Mouse (Mus musculus) embryonic facial prominence, embryonic 12.5 days (tissue): ENCODE measurements at regions not wholly inside any gene's neighbourhood (a gene's known extent, or its start where the extent isn't known, plus 50 kb on each side); places are given as distances from the start of the nearest gene placed in this dataset.

ENCODE experiments used
- ATAC-seq: fragments of 200-750 bp; cut with Nextera tagmentation; 2 replicates; pipeline ENCODE4 v1.8.0; 2017; ENCODE audit not compliant: insufficient number of reproducible peaks, insufficient read depth, low FRiP score, low TSS enrichment
- H3K27ac ChIP-seq: fragments of 300-500 bp; sonication (generic); 2 replicates; pipeline ENCODE4 v1.5.1; 2016; ENCODE audit warnings: mild to moderate bottlenecking
- H3K27me3 ChIP-seq: fragments of 300-500 bp; sonication (generic); 2 replicates; pipeline ENCODE4 v1.6.1; 2016; ENCODE audit warnings: mild to moderate bottlenecking, moderate library complexity
- H3K36me3 ChIP-seq: fragments of 300-500 bp; sonication (generic); 2 replicates; pipeline ENCODE4 v1.6.1; 2016; ENCODE audit warnings: mild to moderate bottlenecking
- H3K4me1 ChIP-seq: fragments of 300-500 bp; sonication (generic); 2 replicates; pipeline ENCODE4 v1.6.1; 2016
- H3K4me2 ChIP-seq: fragments of 300-500 bp; sonication (generic); replicated peaks from 2 replicates; pipeline ENCODE4 v1.6.1; 2016; ENCODE audit warnings: mild to moderate bottlenecking, moderate library complexity
- H3K4me3 ChIP-seq: fragments of 300-500 bp; sonication (generic); 2 replicates; pipeline ENCODE4 v1.5.1; 2016; ENCODE audit warnings: mild to moderate bottlenecking
- H3K9ac ChIP-seq: fragments of 300-500 bp; sonication (generic); 2 replicates; pipeline ENCODE4 v1.6.1; 2016; ENCODE audit warnings: mild to moderate bottlenecking, moderate library complexity
- H3K9me3 ChIP-seq: fragments of 300-500 bp; sonication (generic); 2 replicates; pipeline ENCODE4 v1.6.1; 2016; ENCODE audit warnings: mild to moderate bottlenecking, moderate library complexity
- WGBS: fragments of 180-500 bp; shearing (Covaris S2); methylation state at CpG from one replicate; pipeline ENCODE4 v1.1.7; 2016; 5-methylcytosine and 5-hydroxymethylcytosine counted together

DNA sequence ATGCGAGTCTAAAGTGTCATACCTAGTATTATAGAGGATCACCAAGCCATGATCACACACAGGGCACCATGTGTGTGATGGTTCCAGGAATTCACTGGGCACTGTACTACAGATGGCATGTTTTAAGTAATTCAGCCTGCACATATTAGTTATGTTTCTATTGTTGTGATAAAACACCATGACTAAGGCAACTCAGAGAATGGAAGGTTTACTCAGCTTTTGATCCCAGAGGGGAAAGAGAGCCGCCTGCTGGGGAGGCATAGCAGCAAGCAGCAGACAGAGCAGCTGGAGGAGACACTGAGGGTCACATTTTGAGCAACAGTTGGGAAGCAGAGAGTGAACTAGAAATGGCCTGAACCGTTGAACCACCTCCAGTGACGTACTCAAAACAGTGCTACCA, 88.2 kb upstream of the Ctbp2 start:
- no peak overlapping the region for H3K27ac ChIP-seq
- no peak overlapping the region for H3K4me3 ChIP-seq
- no peak for ATAC-seq
- no peak overlapping the region for H3K9ac ChIP-seq
- no peaks in the 10 kb centered on the region for H3K27me3 ChIP-seq
- H3K4me2 ChIP-seq, result no peak overlapping the region
- H3K36me3 ChIP-seq, result no peaks in the 10 kb centered on the region
- H3K9me3 ChIP-seq, result no peaks in the 10 kb centered on the region
- 71% methylated on average over 4 of the region's 4 CpGs for WGBS
- no peaks in the 10 kb centered on the region for H3K4me1 ChIP-seq

DNA sequence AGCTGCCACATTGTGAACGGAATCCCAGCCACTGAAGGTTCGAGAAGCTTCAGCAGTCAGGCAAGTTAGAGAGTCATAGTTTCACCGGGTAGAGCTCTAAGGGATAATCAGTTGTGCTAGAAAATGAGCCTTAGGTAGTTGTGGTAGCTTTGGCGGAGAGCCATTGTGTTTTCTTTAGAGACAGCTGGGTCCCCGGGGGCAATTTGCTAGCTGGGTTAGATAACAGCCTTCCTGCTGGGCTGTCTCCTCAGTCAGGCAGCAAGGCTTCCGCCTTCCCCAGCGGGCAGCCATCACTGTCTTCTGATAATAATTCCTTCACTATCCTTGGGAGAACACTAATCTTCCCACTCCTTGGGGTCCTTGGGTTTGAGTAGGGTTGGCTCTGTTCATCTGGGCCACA, 81.5 kb upstream of the Ctbp2 start:
- no peak overlapping the region for H3K9ac ChIP-seq
- WGBS, result 8% methylated on average over 7 of the region's 7 CpGs
- no peaks in the 10 kb centered on the region for H3K9me3 ChIP-seq
- ATAC-seq, result no peak
- H3K27ac ChIP-seq, result no peak overlapping the region
- no peak overlapping the region for H3K4me2 ChIP-seq
- H3K4me3 ChIP-seq, result no peak overlapping the region
- no peaks in the 10 kb centered on the region for H3K4me1 ChIP-seq
- no peaks in the 10 kb centered on the region for H3K36me3 ChIP-seq
- no peaks in the 10 kb centered on the region for H3K27me3 ChIP-seq

DNA sequence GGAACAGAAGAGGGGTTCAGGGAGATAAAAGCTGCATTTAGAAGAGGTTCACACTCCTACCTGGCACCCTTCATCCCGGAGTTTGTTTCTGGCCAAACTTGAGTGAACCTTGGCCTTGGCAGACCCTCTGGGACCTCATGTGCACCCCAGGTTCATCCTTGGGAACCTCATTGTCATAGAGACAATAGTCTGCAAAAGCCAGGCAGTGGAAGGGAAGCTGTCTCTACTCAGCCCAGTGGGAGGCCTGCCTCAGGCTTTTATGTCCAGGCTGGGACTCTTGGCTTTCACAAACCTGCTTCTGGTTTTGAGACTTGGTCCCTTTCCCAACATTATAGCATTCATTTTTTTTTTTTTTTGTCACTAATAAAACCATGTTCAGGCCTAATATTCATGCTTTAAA, 80.3 kb upstream of the Ctbp2 start:
- H3K4me3 ChIP-seq, result no peak overlapping the region
- no peak overlapping the region for H3K9ac ChIP-seq
- H3K4me2 ChIP-seq, result no peak overlapping the region
- WGBS, result 46% methylated on average over 1 of the region's 1 CpGs
- no peaks in the 10 kb centered on the region for H3K4me1 ChIP-seq
- no peak overlapping the region for H3K27ac ChIP-seq
- no peak for ATAC-seq
- no peaks in the 10 kb centered on the region for H3K9me3 ChIP-seq
- H3K36me3 ChIP-seq, result no peaks in the 10 kb centered on the region
- no peaks in the 10 kb centered on the region for H3K27me3 ChIP-seq

DNA sequence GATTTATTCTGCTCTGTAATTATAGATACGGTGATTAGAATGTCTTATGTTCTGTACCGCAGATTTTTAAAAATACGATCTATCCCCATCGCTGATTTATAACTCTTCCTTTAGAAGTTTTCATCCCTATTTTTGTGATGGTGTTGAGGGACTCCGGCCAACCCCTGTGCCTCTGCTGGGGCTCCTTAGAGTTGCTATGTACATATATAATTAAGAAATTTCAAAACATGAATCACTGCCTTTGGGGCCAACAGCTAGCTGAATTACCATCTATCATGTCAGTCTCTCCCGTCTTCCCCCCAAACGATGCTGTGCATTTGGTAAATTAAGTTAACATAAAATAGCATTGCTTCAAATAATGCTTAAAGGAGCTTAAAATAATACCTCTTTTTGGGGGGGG, 79.8 kb upstream of the Ctbp2 start:
- Histone ChIP-seq H3K27me3 (no peaks in the 10 kb centered on the region), H3K27ac (no peak overlapping the region)
- 83% methylated on average over 7 of the region's 7 CpGs for WGBS

DNA sequence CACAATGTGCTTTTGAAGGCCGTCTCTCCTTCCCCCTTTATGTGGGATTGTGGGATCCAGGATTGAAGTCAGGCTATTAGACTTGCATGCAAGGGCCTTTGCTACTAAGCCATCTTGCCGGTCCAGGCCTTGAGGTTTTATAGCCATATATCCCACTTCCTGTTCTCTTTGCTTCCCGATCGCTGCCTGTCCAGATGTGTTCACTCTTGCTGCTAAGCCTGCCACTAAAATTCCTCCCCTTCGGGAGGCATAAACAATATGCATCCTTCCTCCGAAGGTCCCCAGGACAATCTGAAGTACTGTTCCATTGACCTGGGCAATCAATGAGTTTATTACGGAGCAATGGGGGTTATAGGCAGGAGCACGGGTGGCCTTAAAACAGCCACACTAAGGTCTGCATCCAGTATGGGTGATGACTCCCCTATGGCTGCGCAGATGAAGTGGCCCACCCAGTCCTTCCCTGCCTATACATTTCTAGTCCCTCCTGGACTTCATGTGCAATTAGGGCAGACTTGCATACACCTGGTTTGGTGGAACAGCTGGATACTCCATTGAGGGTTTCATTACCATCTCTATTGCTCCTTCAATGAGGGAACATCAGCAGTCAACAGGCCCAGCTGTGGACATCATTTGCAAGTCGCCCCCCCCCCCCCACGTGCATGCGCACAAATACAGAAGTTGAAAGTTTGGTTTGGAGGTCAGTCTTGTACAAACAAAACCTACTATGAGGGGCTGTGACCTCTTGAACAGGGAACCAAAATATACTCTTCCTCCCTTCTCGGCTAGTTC, 78.1 kb upstream of the Ctbp2 start:
- no peak overlapping the region for H3K4me2 ChIP-seq
- WGBS, result 69% methylated on average over 13 of the region's 13 CpGs
- no peaks in the 10 kb centered on the region for H3K4me1 ChIP-seq
- no peak overlapping the region for H3K27ac ChIP-seq
- ATAC-seq, result no peak
- no peak overlapping the region for H3K4me3 ChIP-seq
- no peaks in the 10 kb centered on the region for H3K27me3 ChIP-seq
- H3K9me3 ChIP-seq, result no peaks in the 10 kb centered on the region
- H3K9ac ChIP-seq, result no peak overlapping the region
- no peaks in the 10 kb centered on the region for H3K36me3 ChIP-seq

More for the DNA sequence above, 79.8 kb upstream of the Ctbp2 start:
- H3K4me3 ChIP-seq, result no peak overlapping the region
- H3K4me2 ChIP-seq, result no peak overlapping the region
- no peaks in the 10 kb centered on the region for H3K4me1 ChIP-seq
- no peaks in the 10 kb centered on the region for H3K36me3 ChIP-seq
- no peak for ATAC-seq
- no peaks in the 10 kb centered on the region for H3K9me3 ChIP-seq
- H3K9ac ChIP-seq, result no peak overlapping the region

DNA sequence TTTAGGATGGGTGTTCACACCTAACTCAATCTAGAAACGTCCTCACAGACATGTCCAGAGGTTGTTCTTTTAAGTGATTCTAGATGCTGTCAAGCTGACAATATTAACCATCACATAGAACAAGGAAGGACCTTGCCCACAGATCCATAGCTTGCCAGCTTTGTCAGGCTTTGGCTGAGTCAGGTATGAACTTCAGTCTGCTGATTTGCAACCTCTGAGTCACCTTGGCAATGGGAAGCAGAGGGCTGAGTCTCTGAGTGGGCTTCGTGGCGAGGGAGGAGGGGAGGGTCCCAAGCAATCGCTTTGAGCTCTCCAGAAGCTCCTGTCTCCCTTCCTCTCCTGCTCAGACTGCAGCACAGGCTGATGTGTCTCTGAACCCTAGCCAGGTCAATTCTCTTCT, 74.9 kb upstream of the Ctbp2 start:
- H3K4me1 ChIP-seq, result no peaks in the 10 kb centered on the region
- no peaks in the 10 kb centered on the region for H3K27me3 ChIP-seq
- H3K36me3 ChIP-seq, result no peaks in the 10 kb centered on the region
- no peak overlapping the region for H3K9ac ChIP-seq
- no peak overlapping the region for H3K4me2 ChIP-seq
- no peaks in the 10 kb centered on the region for H3K9me3 ChIP-seq
- no peak overlapping the region for H3K4me3 ChIP-seq
- no peak overlapping the region for H3K27ac ChIP-seq
- 77% methylated on average over 4 of the region's 4 CpGs for WGBS
- no peak for ATAC-seq

DNA sequence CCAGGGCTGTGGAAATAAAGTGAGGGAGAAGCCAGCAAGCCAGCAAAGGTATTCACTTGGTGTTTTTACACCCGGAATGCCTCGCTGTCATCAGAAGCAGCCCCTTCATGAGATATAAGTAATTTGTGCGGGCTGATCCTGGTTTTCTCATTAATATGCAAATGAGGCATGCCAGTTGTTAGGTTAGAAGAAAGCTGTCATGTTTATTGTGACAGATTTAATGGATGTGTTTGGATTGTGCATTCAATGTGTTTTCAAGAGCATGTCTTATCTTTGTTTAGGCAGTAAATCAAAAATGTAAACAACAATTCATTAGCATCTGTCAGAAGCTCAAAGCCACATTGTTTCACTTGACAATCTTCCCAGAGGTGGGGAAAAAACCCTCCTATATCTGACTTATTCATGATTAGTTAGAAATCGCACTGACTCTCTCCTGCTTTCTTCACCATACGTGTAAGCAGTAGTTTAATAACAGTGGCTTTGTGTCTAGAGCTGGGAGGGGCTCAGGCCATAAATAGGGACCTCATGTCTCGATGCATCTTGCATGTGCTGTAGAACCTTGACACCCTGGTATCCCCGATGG, 65.8 kb upstream of the Ctbp2 start:
- Histone ChIP-seq H3K4me1 (peaks cover 3% of the 10 kb centered on the region; the same call in 1 of the 2 replicates), H3K27ac (no peak overlapping the region), H3K4me3 (no peak overlapping the region), H3K36me3 (no peaks in the 10 kb centered on the region), H3K27me3 (no peaks in the 10 kb centered on the region), H3K4me2 (no peak overlapping the region), H3K9ac (no peak overlapping the region), H3K9me3 (no peaks in the 10 kb centered on the region)
- ATAC-seq, result no peak
- WGBS, result 75% methylated on average over 7 of the region's 7 CpGs

DNA sequence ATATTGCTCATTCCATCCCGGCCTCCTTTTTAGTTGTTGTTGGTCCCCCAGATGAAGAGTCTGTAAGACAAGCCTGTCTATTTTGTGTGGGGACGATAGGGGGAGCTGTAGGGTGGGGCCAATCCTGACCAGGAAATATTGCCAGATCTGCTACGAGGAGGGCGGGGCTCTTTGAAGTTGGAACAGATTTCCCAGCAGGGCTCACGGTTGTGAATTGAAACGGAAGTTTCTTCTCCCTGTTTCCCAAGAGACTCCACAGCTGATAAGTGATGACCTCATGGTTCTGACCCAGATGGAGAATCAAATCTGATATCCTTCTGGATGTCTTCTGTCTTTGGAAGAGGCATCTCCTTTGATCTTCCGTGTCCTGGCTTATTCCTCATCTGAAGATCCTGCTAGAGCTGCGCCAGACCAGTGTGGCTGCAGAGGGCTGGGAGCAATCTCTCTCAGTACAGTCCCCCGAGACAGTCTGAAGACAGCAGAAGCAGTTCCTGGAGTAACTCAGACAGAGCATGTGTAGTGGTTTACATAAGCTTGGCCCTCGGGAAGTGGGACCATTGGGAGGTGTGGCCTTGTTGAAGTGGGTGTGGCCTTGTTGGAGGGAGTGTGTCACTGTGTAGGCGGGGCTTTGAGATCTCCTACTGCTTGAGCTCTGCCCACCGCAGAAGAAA, 61.9 kb upstream of the Ctbp2 start:
- Histone ChIP-seq H3K4me1 (peaks cover 3% of the 10 kb centered on the region; the same call in 1 of the 2 replicates), H3K4me2 (peak overlapping the region; percentile 34), H3K4me3 (no peak overlapping the region), H3K27me3 (no peaks in the 10 kb centered on the region), H3K27ac (peak overlapping the region; percentile 31; the same call in 1 of the 2 replicates), H3K9me3 (no peaks in the 10 kb centered on the region), H3K9ac (no peak overlapping the region), H3K36me3 (no peaks in the 10 kb centered on the region)
- 10% methylated on average over 12 of the region's 12 CpGs for WGBS
- peak; percentile 85 for ATAC-seq

DNA sequence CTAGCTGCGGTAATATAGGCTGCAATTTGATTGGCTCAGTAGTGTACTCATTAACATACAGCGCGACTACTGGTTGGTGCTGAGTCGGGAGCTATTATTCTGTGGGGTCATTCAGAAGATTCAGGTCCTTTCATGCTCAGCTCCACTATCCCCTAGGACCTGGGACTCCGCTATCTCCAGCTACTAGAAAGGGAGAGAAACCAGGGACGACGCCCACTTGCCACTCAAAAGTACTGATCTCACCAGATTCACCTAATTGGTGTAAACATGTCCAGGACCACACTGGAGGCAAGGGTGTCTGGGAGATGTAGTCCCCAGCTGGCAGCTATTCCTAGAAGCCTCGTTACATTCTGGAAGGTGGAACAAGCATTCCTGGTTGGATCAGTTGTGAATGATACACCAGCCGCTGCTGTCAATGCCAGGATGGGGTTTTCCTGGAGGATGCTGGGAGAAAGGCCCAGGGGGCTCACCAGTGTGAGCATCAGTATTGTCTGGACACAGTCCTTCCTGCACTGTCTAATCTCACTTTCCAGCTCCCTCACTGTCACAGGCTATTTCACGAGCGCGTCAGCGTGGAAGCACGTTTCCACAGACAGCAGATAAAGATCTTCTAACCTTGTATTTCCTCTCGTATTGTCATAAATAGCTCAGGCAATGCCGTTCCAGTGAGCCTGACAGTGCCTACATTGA, 60.9 kb upstream of the Ctbp2 start:
- Histone ChIP-seq H3K9ac (no peak overlapping the region), H3K27me3 (no peaks in the 10 kb centered on the region), H3K27ac (no peak overlapping the region), H3K36me3 (no peaks in the 10 kb centered on the region), H3K4me1 (peaks cover 3% of the 10 kb centered on the region; the same call in 1 of the 2 replicates), H3K4me2 (no peak overlapping the region), H3K4me3 (no peak overlapping the region), H3K9me3 (no peaks in the 10 kb centered on the region)
- ATAC-seq, result no peak
- WGBS, result 50% methylated on average over 16 of the region's 16 CpGs

DNA sequence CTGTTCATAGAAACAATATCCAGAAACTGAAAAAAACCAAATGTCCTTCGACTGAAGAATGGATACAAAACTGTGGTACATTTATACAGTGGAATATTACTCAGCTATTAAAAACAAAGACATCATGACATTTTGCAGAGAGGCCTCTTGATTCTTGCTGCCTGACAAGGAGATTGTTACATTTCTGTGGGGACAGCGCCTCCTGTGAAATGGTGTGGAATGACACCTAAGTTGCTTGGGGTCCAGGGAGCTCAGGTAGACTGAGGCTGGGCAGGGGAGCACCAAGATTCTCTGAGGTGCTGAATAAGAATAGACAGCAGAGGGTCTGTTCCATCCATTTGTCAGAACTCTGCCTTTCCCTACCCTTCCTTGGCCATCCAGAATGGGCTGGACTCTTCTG, 57.2 kb upstream of the Ctbp2 start:
- WGBS, result 45% methylated on average over 2 of the region's 2 CpGs
- no peak overlapping the region for H3K27ac ChIP-seq

DNA sequence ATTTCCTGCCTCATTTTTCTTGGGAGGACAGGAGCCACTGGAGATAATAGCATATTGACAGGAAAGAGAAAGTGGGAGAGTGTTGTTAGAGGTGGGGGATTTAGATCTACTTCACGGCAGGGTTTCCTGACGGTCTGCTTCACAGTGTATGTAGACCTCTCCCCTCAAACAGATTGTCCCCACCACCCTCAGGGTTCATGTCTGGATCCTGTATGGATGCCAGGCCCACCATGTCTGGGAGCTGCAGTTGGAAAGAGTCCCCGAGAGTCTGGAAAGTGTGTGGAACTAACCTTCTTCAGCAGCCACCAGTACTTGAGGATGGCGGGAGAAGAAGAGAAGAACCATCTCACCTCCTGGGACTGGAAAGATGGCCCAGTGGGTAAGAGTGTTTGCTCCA, 53.0 kb upstream of the Ctbp2 start:
- 78% methylated on average over 4 of the region's 4 CpGs for WGBS
- no peak overlapping the region for H3K9ac ChIP-seq
- no peak for ATAC-seq
- peaks cover 5% of the 10 kb centered on the region; the same call in 1 of the 2 replicates for H3K4me1 ChIP-seq
- H3K36me3 ChIP-seq, result no peaks in the 10 kb centered on the region
- H3K27me3 ChIP-seq, result no peaks in the 10 kb centered on the region
- H3K4me3 ChIP-seq, result no peak overlapping the region
- no peak overlapping the region for H3K4me2 ChIP-seq
- no peaks in the 10 kb centered on the region for H3K9me3 ChIP-seq
- no peak overlapping the region for H3K27ac ChIP-seq

More for the DNA sequence above, 57.2 kb upstream of the Ctbp2 start:
- H3K36me3 ChIP-seq, result no peaks in the 10 kb centered on the region
- no peak overlapping the region for H3K4me2 ChIP-seq
- H3K9me3 ChIP-seq, result no peaks in the 10 kb centered on the region
- no peaks in the 10 kb centered on the region for H3K27me3 ChIP-seq
- H3K4me3 ChIP-seq, result no peak overlapping the region
- peaks cover 7% of the 10 kb centered on the region for H3K4me1 ChIP-seq
- ATAC-seq, result no peak
- H3K9ac ChIP-seq, result no peak overlapping the region
